Mouse (Mus musculus): ENCODE data around the gene Gale.
"Not testable (repeated sequence)": the region's sequence is repeated elsewhere in the genome, so short reads cannot be mapped to it uniquely, and the experiment has no call there.

DNA sequence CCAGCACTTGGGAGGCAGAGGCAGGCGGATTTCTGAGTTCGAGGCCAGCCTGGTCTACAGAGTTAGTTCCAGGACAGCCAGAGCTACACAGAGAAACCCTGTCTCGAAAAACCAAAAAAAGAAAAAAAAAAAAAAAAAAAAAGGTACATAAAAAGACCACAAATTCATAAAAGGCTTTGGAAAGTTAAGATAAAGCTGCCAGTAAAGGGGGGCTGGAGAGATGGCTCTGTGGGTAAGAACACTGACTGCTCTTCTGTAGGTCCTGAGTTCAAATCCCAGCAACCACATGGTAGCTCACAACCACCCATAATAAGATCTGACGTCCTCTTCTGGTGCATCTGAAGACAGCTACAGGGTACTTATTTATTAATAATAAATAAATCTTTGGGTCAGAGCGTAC is 16.7 kb downstream of the Gale start:
- TF ChIP-seq CTCF (IDR thresholded peaks at IDR 0.05; ENCODE audit: low read depth, low read length); POLR2A (IDR thresholded peaks at IDR 0.05; ENCODE audit: insufficient read depth, low read length); EP300 (IDR thresholded peaks at IDR 0.05; ENCODE audit: insufficient read depth, low read depth, low read length): not testable (repeated sequence)

Measured in ES-Bruce4 (cell line).